Mouse (Mus musculus) 3134 (cell line): ENCODE data around the gene Ccdc96.
A peak's percentile ranks its signal among the peaks of the same experiment; 100 is the strongest.

Source experiments
- DNase-seq: peaks from one replicate; pipeline ENCODE4 v3.0.0-alpha.2; 2011; ENCODE audit warnings: low spot score; ENCODE audit not compliant: insufficient read length; ENCODE audit errors: extremely low read depth

Ccdc96 gene

DNA sequence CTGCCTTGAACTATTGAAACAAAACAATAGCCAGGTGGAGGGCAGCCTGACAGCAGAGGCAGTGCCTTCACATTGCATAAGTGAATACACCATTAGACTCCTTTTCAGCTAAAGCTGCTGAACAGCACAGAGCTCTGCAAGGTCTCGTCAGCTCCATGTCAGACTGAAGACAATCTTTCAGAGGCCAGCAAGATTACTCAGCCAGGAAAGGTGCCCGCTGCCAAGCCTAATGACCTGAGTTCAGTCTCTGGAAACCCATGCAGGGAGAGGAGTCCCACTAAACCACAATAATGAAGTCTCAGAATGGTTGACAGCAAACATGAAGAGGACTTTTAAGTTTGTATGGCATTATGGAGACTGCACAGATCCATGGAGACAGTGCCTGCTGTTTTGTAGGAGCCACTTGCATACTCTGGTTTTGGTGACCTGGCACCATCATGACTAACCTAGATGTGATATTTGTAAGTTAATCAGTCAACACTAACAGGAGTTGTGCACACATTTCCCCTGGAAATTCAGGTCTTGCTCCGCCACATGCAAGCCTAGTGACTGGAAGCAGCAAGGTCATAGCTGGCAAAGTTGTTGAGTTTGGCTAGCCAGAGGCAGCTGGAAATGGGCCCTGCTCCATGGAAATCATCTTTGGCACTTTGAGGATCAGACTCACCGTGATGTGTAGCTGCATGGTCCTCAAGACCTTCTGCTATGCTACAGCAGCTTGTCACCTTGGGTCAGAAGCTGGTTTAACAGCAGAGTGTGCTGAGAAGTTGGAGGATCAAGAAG, 11.3 kb upstream of the Ccdc96 start:
- DNase-seq = no peak

DNA sequence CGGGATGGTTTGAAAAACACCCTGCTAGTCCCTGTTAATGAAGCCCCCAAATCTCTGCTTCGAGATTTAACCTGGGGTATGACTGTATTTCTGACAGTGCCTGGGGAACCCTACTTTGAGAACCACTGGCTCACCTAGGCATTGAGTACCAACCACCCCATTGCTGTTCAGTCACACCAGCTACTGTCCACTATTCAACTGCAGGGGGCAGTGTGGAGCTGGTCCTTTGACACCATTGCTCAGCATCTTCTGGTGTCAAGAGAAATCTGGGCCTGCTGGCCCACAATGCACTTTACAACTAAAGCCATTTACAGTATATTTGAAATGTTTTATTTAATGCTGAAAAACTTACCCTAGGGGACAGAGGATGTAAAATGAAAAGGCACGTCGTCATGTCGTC, 10.1 kb upstream of the Ccdc96 start:
- DNase-seq = no peak

DNA sequence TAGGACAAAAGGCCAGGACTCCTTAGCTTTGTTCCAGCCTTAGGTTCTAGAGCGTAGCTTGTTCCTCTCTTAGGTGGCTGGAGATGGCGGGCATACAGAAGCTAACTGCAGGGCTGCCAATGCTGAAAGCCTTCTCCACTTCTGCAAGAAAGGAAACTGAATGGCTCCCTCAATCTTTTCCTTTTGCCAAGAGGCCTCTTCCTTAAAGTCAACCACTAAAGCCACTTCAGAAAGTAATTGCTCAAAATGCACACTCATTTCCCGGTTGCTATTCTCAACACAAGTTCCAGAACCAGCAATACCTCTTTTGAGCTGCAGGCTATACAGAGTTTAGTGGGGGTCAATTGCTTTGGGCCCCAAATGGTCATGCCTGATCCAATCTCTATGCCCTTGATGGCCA, 6.9 kb upstream of the Ccdc96 start:
- DNase-seq = no peak

DNA sequence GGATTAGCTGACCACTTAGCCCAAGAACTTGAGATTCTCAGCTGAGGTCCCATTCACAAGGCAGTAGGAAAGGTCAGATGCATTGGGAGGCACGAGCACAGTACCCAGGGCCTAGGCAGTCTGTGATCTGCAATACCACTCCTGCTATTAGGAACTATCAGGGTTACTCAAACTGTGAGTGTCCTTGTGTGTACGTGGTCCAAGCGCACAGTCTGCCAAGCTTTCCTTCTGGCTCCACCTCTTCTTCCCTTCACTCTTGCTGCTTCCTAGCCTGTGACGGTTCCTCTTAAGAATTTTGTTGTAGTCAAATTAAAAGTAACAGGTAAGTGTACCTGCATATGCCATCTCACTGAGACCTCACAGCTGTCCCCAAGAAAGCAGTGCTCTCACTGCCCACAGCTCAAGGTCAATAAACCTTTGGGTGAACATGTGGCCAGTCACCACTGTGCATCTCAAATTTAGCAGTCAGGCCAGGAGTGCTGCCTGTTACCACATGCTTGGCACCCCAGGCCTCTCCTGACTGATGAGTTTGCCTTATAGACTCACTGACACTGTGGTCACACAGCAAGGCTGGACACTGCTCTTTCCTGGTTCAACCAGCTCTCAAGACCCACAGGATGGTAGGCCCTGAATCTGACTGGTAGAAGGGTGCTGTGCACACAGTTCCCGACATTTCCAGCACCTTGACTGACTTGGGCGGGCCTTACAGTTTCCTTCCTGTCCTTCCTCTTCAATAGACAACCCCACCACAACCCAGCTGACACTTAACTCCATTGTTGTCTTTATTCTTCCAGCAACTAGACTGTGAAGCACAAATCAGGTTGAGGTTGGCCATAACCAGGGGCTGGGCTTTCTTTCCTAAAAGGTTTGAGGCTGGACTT, 5.6 kb upstream of the Ccdc96 start:
- DNase-seq = no peak

DNA sequence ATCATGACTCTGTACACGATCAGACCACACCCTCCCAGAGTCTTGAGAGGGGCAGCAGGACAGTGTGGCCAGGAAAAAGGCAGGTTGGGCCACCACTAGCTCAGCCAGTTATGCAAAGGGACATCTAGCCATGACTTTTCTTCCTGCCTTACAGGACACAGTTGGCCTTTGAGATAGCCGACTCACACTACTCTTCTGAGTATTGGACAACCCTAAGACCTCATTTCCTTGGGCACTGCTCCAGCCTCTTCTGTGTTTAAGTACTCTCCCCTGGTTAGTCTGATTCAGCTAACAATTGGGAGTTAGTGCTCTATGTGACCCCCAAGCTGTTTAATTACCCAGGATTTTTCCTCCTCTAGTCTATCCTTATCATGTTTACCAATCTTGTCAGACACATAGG, 4.7 kb upstream of the Ccdc96 start:
- DNase-seq = no peak

DNA sequence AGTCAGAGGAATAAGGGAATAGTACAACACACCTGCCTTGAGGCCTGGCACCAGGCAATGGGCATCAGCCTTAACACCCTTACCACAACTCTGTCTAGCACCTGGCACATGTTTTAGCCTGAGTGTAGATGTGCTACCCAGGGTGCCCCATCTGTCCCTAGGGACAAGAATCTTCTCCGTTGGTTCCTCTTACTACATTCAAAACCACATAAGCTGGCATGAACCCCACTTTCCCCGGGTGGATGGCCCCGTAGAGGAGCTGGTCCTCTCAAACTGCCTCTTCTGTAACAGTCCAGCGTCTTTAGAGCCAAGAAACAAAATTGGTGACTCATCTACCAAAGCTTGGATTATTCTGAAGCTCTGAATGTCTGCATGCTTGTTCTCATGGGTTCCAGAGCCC, 4.0 kb upstream of the Ccdc96 start:
- DNase-seq = peak; percentile 64

DNA sequence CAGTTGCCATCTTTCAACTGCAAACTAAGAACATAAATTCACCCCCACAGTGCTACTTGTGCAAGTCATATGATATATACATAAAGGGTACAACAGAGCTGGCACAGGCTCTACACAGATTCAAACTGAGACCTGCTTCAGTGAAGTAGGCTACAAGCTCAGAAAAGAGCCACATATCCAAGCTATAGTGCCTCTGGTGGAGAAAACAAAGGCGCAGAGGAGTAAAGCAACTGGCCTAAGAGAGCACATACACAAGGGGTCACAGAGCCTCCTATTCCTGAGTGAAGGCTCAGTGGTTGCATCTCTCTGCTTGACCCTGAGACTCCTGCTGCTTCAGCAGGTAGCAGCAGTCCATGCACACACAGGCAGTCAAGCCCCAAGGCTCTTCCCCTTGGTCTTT, 3.3 kb upstream of the Ccdc96 start:
- no peak for DNase-seq

DNA sequence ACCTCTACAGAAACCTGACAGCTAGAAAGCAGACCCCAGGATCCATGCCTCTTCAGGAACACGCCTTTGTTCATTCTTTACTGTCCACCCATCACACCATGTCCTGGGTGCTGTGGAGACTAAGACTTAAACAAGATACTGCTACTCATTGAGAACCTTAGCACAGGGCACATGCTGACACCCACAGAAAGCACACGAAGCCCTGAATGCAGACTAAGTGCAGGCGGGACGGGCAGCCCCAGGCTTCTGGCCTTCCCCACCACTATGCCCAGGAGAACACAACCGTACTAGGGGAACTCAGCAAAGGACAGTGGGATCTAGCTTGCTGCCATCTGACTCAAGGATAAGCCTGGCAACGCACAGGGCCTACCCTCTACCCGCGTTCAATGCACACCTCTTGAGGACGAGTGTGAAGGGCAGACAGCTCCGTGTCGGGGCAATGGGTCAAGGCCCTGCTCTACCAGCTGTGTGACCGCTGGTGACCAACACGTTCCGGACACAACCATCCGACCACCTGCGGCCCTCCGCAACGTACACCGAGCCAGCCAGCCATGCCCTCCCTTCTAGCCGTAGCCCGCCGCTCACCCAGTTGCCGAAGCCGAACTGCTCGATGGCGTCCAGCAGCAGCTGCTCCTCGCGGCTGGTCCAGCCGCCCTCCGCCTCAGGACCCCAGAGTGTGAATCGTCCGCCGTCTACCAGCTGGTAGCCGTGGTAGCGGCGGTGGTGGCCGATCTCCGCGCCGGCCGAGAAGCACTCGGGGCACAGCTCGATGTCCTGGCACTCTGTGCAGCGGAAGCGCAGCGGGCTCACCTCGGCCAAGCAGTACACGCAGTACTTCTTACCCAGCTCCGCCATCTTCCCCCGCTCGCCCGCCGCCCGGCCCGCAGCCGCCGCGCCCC, 936 bp upstream of the Ccdc96 start:
- DNase-seq = peak; percentile 72

DNA sequence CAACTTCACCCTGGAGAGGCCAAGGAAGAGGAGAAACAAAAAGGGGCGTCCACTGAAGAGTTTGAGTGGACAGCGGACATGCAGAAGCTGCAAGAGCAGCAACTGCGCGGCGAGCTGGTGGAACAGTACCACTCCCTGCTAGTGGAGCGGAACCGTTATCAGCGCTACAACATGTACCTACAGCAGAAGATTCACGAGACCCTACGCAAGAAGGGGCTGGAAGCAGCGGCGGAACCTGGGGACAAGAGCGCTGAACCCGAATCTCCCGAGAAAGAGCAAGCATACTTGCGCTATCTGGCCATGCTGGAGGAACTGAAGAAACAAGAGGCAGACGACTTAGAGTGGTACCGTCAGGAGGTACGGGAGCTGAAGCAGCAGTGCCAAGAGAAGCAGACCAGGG, 918 bp downstream of the Ccdc96 start:
- no peak for DNase-seq

DNA sequence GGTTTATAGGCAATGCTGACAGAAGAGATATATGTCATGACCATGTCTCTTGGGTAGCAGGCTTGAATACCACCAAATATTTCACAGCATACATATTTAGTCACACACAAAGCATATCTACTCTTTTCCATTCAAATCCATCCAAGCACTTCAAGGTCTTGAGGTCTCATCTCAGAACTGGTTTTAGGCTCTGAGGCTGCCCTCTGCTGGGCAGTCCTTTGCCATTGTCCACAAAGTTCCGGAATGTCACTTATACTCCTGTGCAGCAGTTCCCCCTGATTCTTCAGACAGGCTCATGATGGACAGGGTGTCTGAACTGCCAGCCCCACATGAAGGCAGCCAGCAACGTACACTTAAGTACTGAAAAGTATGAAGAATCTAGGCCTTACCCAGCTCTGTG, 4.8 kb downstream of the Ccdc96 start:
- no peak for DNase-seq

DNA sequence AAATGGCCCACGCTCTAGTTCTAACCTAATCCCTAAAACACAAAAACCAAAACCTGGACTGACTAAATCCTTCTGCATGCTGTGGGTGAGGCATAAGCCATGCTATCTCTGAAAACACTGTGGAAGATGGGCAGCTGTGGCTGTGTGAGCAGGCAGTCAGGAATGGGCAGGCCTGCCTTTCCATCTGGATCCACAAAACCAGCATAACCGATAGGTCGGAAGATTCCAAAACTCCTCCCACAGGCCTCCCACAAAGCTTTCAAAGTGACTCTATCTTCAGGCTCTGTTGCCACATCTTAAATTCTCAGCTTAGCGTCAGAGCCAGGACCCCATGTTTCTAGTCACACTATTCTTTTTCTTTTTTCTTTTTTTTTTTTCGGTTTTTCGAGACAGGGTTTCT, 9.5 kb downstream of the Ccdc96 start:
- DNase-seq = no peak

DNA sequence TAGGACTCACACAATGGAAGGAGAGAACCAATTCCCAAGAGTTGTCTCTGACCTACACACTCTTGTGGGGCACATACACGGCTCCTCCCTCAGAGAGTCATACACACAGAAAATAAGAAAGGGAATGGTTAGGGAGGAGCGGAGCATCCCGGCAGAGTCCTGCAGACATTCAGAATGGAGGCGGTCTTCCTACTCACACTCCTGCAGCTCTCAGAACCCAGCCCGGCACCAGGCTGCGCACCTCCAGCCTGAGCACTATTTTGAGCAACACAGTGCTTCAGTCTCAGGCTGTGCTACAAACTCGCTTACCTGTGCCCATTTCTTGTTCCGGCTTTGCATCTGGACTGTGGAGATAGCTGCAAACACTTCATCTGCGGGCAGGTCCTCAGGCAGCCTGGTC, 10.3 kb downstream of the Ccdc96 start:
- DNase-seq = no peak

DNA sequence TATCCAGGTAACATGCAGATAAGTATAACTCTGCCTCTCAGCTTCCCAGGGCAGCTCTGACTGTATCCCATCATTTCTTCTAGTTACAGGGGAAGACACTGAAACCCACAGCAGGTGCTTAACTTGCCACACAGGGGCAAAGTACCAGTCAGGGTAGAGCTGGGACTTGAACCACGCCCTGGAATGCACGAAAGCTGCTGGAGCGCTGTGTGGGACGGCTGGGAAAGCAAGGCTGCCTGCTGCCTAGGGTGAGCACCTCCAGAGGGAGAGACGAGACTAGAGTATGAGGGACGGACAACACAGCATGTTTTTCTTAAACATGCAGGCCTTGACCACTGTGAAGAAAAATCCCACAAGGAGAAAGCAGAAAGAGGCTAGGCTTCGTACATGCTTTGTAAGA, 20.8 kb downstream of the Ccdc96 start:
- no peak for DNase-seq

DNA sequence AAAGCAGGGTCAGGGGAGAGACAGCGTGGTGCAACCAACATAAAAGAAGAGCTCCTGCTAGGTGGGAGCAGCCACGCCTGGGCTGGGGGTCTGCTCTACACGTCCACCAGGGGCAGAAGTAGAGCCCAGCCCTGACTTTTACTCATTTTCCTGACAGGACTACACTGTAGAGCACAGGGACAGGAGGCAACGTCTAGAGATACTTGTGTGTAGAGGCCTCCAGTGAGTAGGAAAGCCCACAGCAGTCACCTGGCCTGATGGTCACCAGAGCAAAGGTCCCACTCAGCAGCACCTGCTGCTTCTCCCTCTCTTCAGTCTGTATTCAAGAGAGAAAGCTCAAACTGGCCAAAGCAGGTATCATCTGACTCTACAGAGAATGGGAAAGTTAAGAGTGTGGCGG, 21.3 kb downstream of the Ccdc96 start:
- DNase-seq = no peak

DNA sequence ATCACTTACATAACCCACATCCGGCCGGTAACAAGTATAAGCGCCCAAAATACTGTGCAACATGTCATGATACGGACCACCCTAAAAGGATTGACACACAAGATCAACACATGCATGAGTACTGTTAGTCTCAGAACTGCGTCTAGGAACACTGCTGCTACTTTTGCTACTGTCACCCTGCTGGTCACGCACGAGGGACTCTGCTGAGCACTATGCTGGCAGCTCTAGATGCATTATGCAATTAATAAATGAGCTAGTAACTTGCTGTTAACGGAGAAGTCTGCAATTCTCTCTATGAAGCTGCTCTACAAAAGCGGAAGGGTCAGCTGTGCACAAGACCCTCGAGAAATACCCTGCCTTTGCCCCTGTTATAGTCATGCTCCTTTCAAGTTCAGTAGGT, 24.0 kb downstream of the Ccdc96 start:
- DNase-seq = no peak

DNA sequence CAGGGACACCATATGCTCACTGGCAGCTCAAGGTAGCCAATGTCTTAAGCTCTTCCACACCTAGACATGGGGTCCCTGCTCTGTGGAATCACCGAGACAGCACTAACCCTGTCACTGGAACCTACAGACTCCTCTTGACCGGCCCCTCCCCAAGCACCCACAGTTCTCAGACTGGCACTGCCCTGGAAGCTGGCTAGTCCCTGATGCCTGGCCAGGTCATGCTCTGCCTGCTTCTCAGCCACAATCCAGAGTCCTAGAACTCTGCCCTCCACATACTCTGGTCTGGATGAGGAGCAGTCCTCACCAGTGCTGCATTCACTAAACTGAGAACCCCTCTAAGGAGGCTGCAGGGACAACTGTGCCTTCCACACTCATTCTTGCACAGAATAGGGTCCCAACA, 26.6 kb downstream of the Ccdc96 start:
- no peak for DNase-seq

DNA sequence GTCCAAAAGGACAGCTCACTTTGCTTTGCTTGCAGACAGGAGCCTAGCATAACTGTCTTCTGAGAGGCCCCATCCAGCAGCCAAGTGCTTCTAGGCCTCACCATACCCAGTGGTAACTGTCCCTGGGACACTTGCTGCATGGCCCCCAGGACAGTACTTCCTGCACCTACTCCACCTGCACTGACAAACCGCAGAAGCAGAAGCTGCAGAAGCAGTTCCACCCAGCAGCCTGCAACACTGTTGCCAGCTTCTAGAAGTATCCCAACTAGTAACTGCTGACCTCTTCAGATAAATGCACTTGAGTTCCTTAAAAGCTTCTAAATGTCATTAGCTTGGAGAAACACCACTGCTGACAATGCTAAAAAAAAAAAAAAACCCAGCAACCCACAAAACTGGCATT, 30.7 kb downstream of the Ccdc96 start:
- DNase-seq = no peak

DNA sequence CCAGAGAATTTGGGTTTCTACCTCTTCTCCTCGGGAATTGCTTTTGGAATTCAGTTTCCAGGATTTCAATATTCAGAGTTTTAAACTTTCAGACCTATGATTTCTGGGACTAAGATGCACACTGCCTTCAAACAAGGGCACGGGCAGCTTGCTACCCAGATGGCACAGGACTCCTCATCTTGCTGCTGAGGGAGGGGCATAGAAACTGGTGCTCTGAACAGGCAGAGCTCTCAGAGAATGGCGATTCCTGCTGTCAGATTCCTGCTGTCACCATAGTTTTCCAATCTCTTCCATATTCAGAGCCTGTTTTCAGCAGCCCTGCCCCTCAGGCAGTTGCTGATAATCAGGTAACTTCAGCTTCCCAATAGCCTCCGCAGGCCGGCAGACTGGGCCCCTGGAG, 31.2 kb downstream of the Ccdc96 start:
- no peak for DNase-seq

DNA sequence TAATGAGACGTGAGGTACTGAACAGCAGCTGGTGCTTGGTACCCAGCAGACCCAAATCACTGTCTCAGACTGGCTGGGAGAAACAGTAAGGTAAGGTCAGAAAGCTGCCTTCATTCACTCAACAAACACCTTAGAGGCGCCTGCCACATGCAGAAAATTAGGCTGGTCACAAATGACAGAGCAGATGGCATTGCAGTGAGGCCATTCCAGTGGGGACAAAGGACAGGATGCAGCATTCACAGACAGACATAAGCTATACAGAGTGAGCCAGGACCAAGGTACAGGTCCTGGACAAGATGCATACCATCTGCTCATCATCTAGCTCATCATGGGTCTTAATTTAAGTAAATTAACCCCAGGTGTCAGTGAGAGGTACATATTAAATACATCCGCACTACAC, 33.2 kb downstream of the Ccdc96 start:
- no peak for DNase-seq

DNA sequence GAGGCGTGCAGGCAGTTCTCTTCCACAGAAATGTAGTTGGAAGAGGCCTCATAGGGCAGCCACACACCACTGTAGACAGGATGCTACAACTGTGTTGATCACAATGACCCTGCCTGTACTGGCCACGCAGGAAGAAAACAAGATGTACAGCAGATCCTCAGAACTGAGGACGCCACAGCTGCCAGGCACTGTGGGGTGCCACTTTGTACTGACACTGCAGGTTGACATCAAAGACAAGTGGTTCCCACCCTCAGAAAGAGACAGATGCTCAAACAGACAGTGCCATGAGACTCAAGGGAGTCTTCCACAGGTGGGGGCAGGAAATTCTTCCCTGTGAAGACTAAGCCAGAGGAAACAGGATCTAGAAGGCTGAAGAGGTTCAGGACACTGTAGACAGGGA, 35.4 kb downstream of the Ccdc96 start:
- DNase-seq = no peak

DNA sequence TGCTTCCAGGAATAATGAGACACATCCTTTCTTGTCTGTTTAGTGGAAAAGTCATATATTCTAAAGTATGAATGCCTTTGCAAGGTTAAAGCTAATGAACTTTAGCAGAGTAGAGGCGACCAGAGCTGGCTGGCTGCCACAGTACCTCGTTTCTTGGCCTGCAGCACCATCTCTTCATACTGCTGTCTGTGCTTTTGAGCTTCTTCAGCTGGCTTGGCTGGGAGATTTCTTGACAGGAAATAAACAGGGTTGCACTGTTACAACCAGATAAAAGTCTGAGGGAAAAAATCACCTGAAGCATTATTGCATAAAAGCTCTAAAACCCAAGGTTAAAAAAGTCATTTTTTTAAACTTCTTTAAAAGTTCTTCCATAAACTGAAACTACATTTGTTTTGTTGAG, 38.4 kb downstream of the Ccdc96 start:
- DNase-seq = no peak
